Mouse (Mus musculus): ENCODE data around the gene Odf3. TPM values are rescaled to one million over a fixed set of nuclear protein-coding genes. Genes with fewer than 3 reads are reported as not detected.

The Odf3 gene
- polyA plus RNA-seq, 1 experiment from 2014 or later, result not detected

GRCm38 (mm10) chr7:140894031-140894430 is 46.4 kb downstream of the Odf3 start:
- H3K4me3 ChIP-seq (ENCODE audit: low read length), result no peak overlapping the region
- H3K4me1 ChIP-seq (ENCODE audit: control insufficient read depth, insufficient read depth, low read length), result no peaks in the 10 kb centered on the region
- no peak overlapping the region for H3K9ac ChIP-seq (ENCODE audit: low read depth, low read length)
- no peaks in the 10 kb centered on the region for H3K27me3 ChIP-seq (replicated peaks; ENCODE audit: control insufficient read depth, insufficient read depth, low read length)
- no peaks in the 10 kb centered on the region for H3K9me3 ChIP-seq (ENCODE audit: control insufficient read depth, low read length)
- no peak overlapping the region for H3K27ac ChIP-seq (ENCODE audit: low read length)
- ATAC-seq, result no peak
- peaks cover 4% of the 10 kb centered on the region; the same call in 1 of the 2 replicates for H3K36me3 ChIP-seq (ENCODE audit: control insufficient read depth, insufficient read depth, low read length)
- H3K4me2 ChIP-seq (ENCODE audit: low read depth, low read length), result no peak overlapping the region
- WGBS, result 91% methylated on average over 7 of the region's 7 CpGs

GRCm38 (mm10) chr7:140894611-140895010 is 47.0 kb downstream of the Odf3 start:
- no peaks in the 10 kb centered on the region for H3K9me3 ChIP-seq (ENCODE audit: control insufficient read depth, low read length)
- no peak overlapping the region for H3K27ac ChIP-seq (ENCODE audit: low read length)
- H3K4me1 ChIP-seq (ENCODE audit: control insufficient read depth, insufficient read depth, low read length), result no peaks in the 10 kb centered on the region
- 94% methylated on average over 3 of the region's 3 CpGs for WGBS
- peaks cover 7% of the 10 kb centered on the region for H3K36me3 ChIP-seq (ENCODE audit: control insufficient read depth, insufficient read depth, low read length)
- no peak overlapping the region for H3K4me3 ChIP-seq (ENCODE audit: low read length)
- no peak overlapping the region for H3K4me2 ChIP-seq (ENCODE audit: low read depth, low read length)
- H3K27me3 ChIP-seq (replicated peaks; ENCODE audit: control insufficient read depth, insufficient read depth, low read length), result no peaks in the 10 kb centered on the region
- no peak overlapping the region for H3K9ac ChIP-seq (ENCODE audit: low read depth, low read length)
- ATAC-seq, result no peak

- no peak overlapping the region for H3K4me2 ChIP-seq (ENCODE audit: low read depth, low read length)
- WGBS, result 86% methylated on average over 7 of the region's 7 CpGs
- no peak overlapping the region for H3K4me3 ChIP-seq (ENCODE audit: low read length)
Measured at GRCm38 (mm10) chr7:140897863-140898262, 50.3 kb downstream of the Odf3 start.

GRCm38 (mm10) chr7:140899121-140899520 is 51.5 kb downstream of the Odf3 start:
- H3K36me3 ChIP-seq (ENCODE audit: control insufficient read depth, insufficient read depth, low read length), result peaks cover 7% of the 10 kb centered on the region
- H3K27me3 ChIP-seq (replicated peaks; ENCODE audit: control insufficient read depth, insufficient read depth, low read length), result no peaks in the 10 kb centered on the region
- no peak for ATAC-seq
- H3K9ac ChIP-seq (ENCODE audit: low read depth, low read length), result no peak overlapping the region
- whole genome bisulfite sequencing, result 67% methylated on average over 3 of the region's 3 CpGs
- no peak overlapping the region for H3K4me2 ChIP-seq (ENCODE audit: low read depth, low read length)
- H3K9me3 ChIP-seq (ENCODE audit: control insufficient read depth, low read length), result no peaks in the 10 kb centered on the region
- H3K4me3 ChIP-seq (ENCODE audit: low read length), result no peak overlapping the region
- H3K4me1 ChIP-seq (ENCODE audit: control insufficient read depth, insufficient read depth, low read length), result peaks cover 2% of the 10 kb centered on the region; the same call in 1 of the 2 replicates
- H3K27ac ChIP-seq (ENCODE audit: low read length), result no peak overlapping the region

More at GRCm38 (mm10) chr7:140897863-140898262, 50.3 kb downstream of the Odf3 start:
- no peaks in the 10 kb centered on the region for H3K9me3 ChIP-seq (ENCODE audit: control insufficient read depth, low read length)
- H3K4me1 ChIP-seq (ENCODE audit: control insufficient read depth, insufficient read depth, low read length), result no peaks in the 10 kb centered on the region
- H3K27me3 ChIP-seq (replicated peaks; ENCODE audit: control insufficient read depth, insufficient read depth, low read length), result no peaks in the 10 kb centered on the region
- ATAC-seq, result no peak
- no peak overlapping the region for H3K27ac ChIP-seq (ENCODE audit: low read length)
- peaks cover 7% of the 10 kb centered on the region for H3K36me3 ChIP-seq (ENCODE audit: control insufficient read depth, insufficient read depth, low read length)
- H3K9ac ChIP-seq (ENCODE audit: low read depth, low read length), result no peak overlapping the region

GRCm38 (mm10) chr7:140900220-140900619 is 52.6 kb downstream of the Odf3 start, which contains the start of gene Cox8b:
Gene Cox8b, minus strand, starts transcription at chr7:140900446.
- H3K4me1 ChIP-seq (ENCODE audit: control insufficient read depth, insufficient read depth, low read length), result peaks cover 2% of the 10 kb centered on the region; the same call in 1 of the 2 replicates
- no peak within 1 kb of the TSS for H3K4me3 ChIP-seq (ENCODE audit: low read length)
- no peak within 1 kb of the TSS for H3K27ac ChIP-seq (ENCODE audit: low read length)
- 72% methylated on average over 10 of the region's 10 CpGs for WGBS
- no peak within 1 kb of the TSS for H3K9ac ChIP-seq (ENCODE audit: low read depth, low read length)
- H3K4me2 ChIP-seq (ENCODE audit: low read depth, low read length), result no peak within 1 kb of the TSS
- H3K36me3 ChIP-seq (ENCODE audit: control insufficient read depth, insufficient read depth, low read length), result peaks cover 7% of the 10 kb centered on the region
- H3K27me3 ChIP-seq (replicated peaks; ENCODE audit: control insufficient read depth, insufficient read depth, low read length), result no peaks in the 10 kb centered on the region
- H3K9me3 ChIP-seq (ENCODE audit: control insufficient read depth, low read length), result no peaks in the 10 kb centered on the region
- no peak for ATAC-seq

Other genes starting within 250 kb of the Odf3 start
- not detected in 2 replicates for gene Olfr46, start 246.5 kb upstream of the Odf3 start, polyA plus RNA-seq (2015; fragmentation: Nextera tagmentation; extraction: Ambion mirVana)
- not detected in 2 replicates for gene Olfr61, start 218.8 kb upstream of the Odf3 start, polyA plus RNA-seq (2015; fragmentation: Nextera tagmentation; extraction: Ambion mirVana)
- gene Olfr53, start 201.4 kb upstream of the Odf3 start, polyA plus RNA-seq (2015; fragmentation: Nextera tagmentation; extraction: Ambion mirVana), result not detected in 2 replicates
- not detected in 2 replicates for gene Olfr539, start 187.9 kb upstream of the Odf3 start, polyA plus RNA-seq (2015; fragmentation: Nextera tagmentation; extraction: Ambion mirVana)
- gene Olfr45, start 165.9 kb upstream of the Odf3 start, polyA plus RNA-seq (2015; fragmentation: Nextera tagmentation; extraction: Ambion mirVana), result not detected in 2 replicates
- not detected in 2 replicates for gene Olfr541, start 150.5 kb upstream of the Odf3 start, polyA plus RNA-seq (2015; fragmentation: Nextera tagmentation; extraction: Ambion mirVana)
- gene Cyp2e1, start 84.1 kb upstream of the Odf3 start, polyA plus RNA-seq (2015; fragmentation: Nextera tagmentation; extraction: Ambion mirVana), result not detected in 2 replicates
- 0.18 and 0.38 TPM in 2 replicates for gene Syce1, start 60.0 kb upstream of the Odf3 start, polyA plus RNA-seq (2015; fragmentation: Nextera tagmentation; extraction: Ambion mirVana)
- 0.95 and 1.1 TPM in 2 replicates for gene Zfp941, start 25.6 kb upstream of the Odf3 start, polyA plus RNA-seq (2015; fragmentation: Nextera tagmentation; extraction: Ambion mirVana)
- gene Urah, start 12.8 kb upstream of the Odf3 start, polyA plus RNA-seq (2015; fragmentation: Nextera tagmentation; extraction: Ambion mirVana), result 6.1 and 7.5 TPM in 2 replicates
- gene Scgb1c1, start 2.3 kb upstream of the Odf3 start, polyA plus RNA-seq (2015; fragmentation: Nextera tagmentation; extraction: Ambion mirVana), result not detected in 2 replicates
- not detected in 2 replicates for gene Gm45785, start 8.5 kb downstream of the Odf3 start, polyA plus RNA-seq (2015; fragmentation: Nextera tagmentation; extraction: Ambion mirVana)
- gene Ric8a, start 9.2 kb downstream of the Odf3 start, polyA plus RNA-seq (2015; fragmentation: Nextera tagmentation; extraction: Ambion mirVana), result 68.3 and 70.1 TPM in 2 replicates
- 33.1 and 35.1 TPM in 2 replicates for gene Bet1l, start 9.8 kb downstream of the Odf3 start, polyA plus RNA-seq (2015; fragmentation: Nextera tagmentation; extraction: Ambion mirVana)
- gene Psmd13, start 34.2 kb downstream of the Odf3 start, polyA plus RNA-seq (2015; fragmentation: Nextera tagmentation; extraction: Ambion mirVana), result 182 and 197 TPM in 2 replicates
- gene Sirt3, start 34.5 kb downstream of the Odf3 start, polyA plus RNA-seq (2015; fragmentation: Nextera tagmentation; extraction: Ambion mirVana), result 38.6 and 39.2 TPM in 2 replicates
- gene Cox8b, start 52.6 kb downstream of the Odf3 start, polyA plus RNA-seq (2015; fragmentation: Nextera tagmentation; extraction: Ambion mirVana), result 0.45 and 0.62 TPM in 2 replicates
- gene Nlrp6, start 73.1 kb downstream of the Odf3 start, polyA plus RNA-seq (2015; fragmentation: Nextera tagmentation; extraction: Ambion mirVana), result 71.1 and 80.5 TPM in 2 replicates
- gene Pgghg, start 93.6 kb downstream of the Odf3 start, polyA plus RNA-seq (2015; fragmentation: Nextera tagmentation; extraction: Ambion mirVana), result 23.4 and 23.6 TPM in 2 replicates
- gene Ifitm5, start 102.5 kb downstream of the Odf3 start, polyA plus RNA-seq (2015; fragmentation: Nextera tagmentation; extraction: Ambion mirVana), result 2.0 and 2.4 TPM in 2 replicates
- 1.0 TPM in 1 of 2 replicates, not detected in the other for gene Gm45717, start 108.1 kb downstream of the Odf3 start, polyA plus RNA-seq (2015; fragmentation: Nextera tagmentation; extraction: Ambion mirVana)
- 1,203 and 1,252 TPM in 2 replicates for gene Ifitm2, start 108.2 kb downstream of the Odf3 start, polyA plus RNA-seq (2015; fragmentation: Nextera tagmentation; extraction: Ambion mirVana)
- 117 and 123 TPM in 2 replicates for gene Ifitm1, start 119.4 kb downstream of the Odf3 start, polyA plus RNA-seq (2015; fragmentation: Nextera tagmentation; extraction: Ambion mirVana)
- 255 and 269 TPM in 2 replicates for gene Ifitm3, start 163.0 kb downstream of the Odf3 start, polyA plus RNA-seq (2015; fragmentation: Nextera tagmentation; extraction: Ambion mirVana)
- 1.9 and 2.0 TPM in 2 replicates for gene Ifitm6, start 170.1 kb downstream of the Odf3 start, polyA plus RNA-seq (2015; fragmentation: Nextera tagmentation; extraction: Ambion mirVana)
- not detected in 2 replicates for gene Gm17387, start 181.3 kb downstream of the Odf3 start, polyA plus RNA-seq (2015; fragmentation: Nextera tagmentation; extraction: Ambion mirVana)
- gene B4galnt4, start 213.3 kb downstream of the Odf3 start, polyA plus RNA-seq (2015; fragmentation: Nextera tagmentation; extraction: Ambion mirVana), result 7.2 and 7.3 TPM in 2 replicates
- gene Pkp3, start 230.4 kb downstream of the Odf3 start, polyA plus RNA-seq (2015; fragmentation: Nextera tagmentation; extraction: Ambion mirVana), result 31.3 and 32.4 TPM in 2 replicates

Data from intestine, embryonic 16.5 days (tissue).